Mouse (Mus musculus): ENCODE measurements around the gene Cnot1.

DNA sequence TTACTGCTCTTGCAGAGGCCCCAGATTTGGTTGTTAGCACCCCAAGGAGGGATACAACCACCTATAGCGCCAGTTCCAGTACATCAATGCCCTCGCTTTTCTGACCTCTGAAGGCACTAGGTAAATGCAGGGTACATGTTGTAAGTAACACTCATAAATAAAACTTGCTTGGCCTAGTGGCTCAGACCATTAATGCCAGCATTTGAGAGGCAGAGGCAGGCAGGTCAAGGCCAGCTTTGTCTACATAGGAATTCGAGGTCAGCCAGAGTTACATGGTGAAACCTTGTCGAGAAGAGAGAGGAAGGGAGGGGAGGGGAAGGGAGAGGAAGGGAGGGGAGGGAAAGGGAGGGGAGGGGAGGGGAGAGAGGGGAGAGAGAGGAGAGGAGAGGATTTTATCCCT lies 21.7 kb downstream of the Cnot1 start:
- TF ChIP-seq CTCF (IDR thresholded peaks at IDR 0.05; ENCODE audit: low read depth, low read length) (no peak), POLR2A (IDR thresholded peaks at IDR 0.05; ENCODE audit: extremely low read depth, insufficient read depth, low read length) (no peak)
